In genomic region chr14:47876585-47876984, GRCm38 (mm10) we compare ENCODE assay signal across 23 mouse cellular contexts.
DNase-seq lines count a peak whose midpoint lies in the region; ATAC-seq and TF ChIP-seq lines count a peak whose summit lies in the region.
"Had no signal": no experiment of that assay in that cellular context is flagged by ENCODE, and none has a peak within 500 bp of the region (broad histone marks: within the 10 kb centered on the region; RNA-seq: fewer than 3 reads in every experiment).

No protein-coding gene starts in this region.

- H3K4me2 ChIP-seq in lung, embryonic 14.5 days: no peak overlapping the region
- H3K4me2 ChIP-seq: embryonic facial prominence, embryonic 15.5 days; forebrain, embryonic 15.5 days; heart, embryonic 15.5 days; hindbrain, embryonic 13.5 days had no signal

- WGBS in lung, embryonic 14.5 days: 42% methylated on average over 5 of the region's 5 CpGs
- WGBS in lung, adult 2 months: 26% methylated on average over 5 of the region's 5 CpGs

- TF ChIP-seq CTCF in lung, embryonic 14.5 days (IDR thresholded peaks at IDR 0.05; ENCODE audit: low read depth): no peak
- no peak for TF ChIP-seq CTCF in lung, adult 2 months (IDR thresholded peaks at IDR 0.05; ENCODE audit: insufficient read depth, low read length)

- TF ChIP-seq POLR2A in lung, adult 2 months (IDR thresholded peaks at IDR 0.05; ENCODE audit: borderline replicate concordance, extremely low read depth, low read depth, low read length): no peak

- DNase-seq in heart, adult 8-10 months (ENCODE audit: low spot score): peak; percentile 5
- no peak for DNase-seq in heart, postnatal 25 days (ENCODE audit: low spot score)
- peak; percentile 63 for DNase-seq in lung, embryonic 14.5 days
- DNase-seq in lung, adult 2 months: no peak
- peak; percentile 4 for DNase-seq in thymus, postnatal 0 days (ENCODE audit: low spot score)
- DNase-seq in thymus, postnatal 25 days: no peak
- no peak for DNase-seq in adrenal gland, adult 2 months
- DNase-seq: adrenal gland, postnatal 25 days; cerebellum, adult 18-20 months; cerebellum, adult 9-11 months; embryo, embryonic 11 days; gastrocnemius, postnatal 10 days; heart, postnatal 4 days had no signal

- no peaks in the 10 kb centered on the region for H3K36me3 ChIP-seq in lung, embryonic 14.5 days (ENCODE audit: insufficient read depth)
- H3K36me3 ChIP-seq: embryonic facial prominence, embryonic 15.5 days; forebrain, embryonic 10.5 days; forebrain, embryonic 15.5 days; heart, embryonic 15.5 days; hindbrain, embryonic 13.5 days had no signal

- H3K27me3 ChIP-seq in lung, embryonic 14.5 days (ENCODE audit: insufficient read depth, low read length): no peaks in the 10 kb centered on the region
- H3K27me3 ChIP-seq: CH12.LX; embryonic facial prominence, embryonic 15.5 days; forebrain, embryonic 15.5 days; heart, embryonic 15.5 days; hindbrain, embryonic 13.5 days; Patski had no signal

- H3K27ac ChIP-seq in lung, embryonic 14.5 days (ENCODE audit: low read depth): no peak overlapping the region
- H3K27ac ChIP-seq: embryonic facial prominence, embryonic 15.5 days; forebrain, embryonic 10.5 days; forebrain, embryonic 15.5 days; heart, embryonic 15.5 days; hindbrain, embryonic 13.5 days; hindbrain, postnatal 0 days had no signal

- no peak overlapping the region for H3K9ac ChIP-seq in lung, embryonic 14.5 days
- H3K9ac ChIP-seq: embryonic facial prominence, embryonic 15.5 days; forebrain, embryonic 15.5 days; heart, embryonic 15.5 days; hindbrain, embryonic 13.5 days had no signal

- no peak for ATAC-seq in lung, embryonic 14.5 days (ENCODE audit: insufficient read depth)
- ATAC-seq: activated CD4-positive, CD25-positive, alpha-beta regulatory T cell, adult 4 months; forebrain, embryonic 15.5 days; hindbrain, postnatal 0 days; Patski had no signal

- no peaks in the 10 kb centered on the region for H3K9me3 ChIP-seq in lung, embryonic 14.5 days (ENCODE audit: low read depth, low read length)
- H3K9me3 ChIP-seq: embryonic facial prominence, embryonic 15.5 days; forebrain, embryonic 10.5 days; forebrain, embryonic 15.5 days; heart, embryonic 15.5 days; hindbrain, embryonic 13.5 days had no signal

- no peaks in the 10 kb centered on the region for H3K4me1 ChIP-seq in lung, embryonic 14.5 days (ENCODE audit: insufficient read depth)
- no peaks in the 10 kb centered on the region for H3K4me1 ChIP-seq in lung, adult 2 months (ENCODE audit: control insufficient read depth, insufficient read depth, low read length)
- H3K4me1 ChIP-seq: embryonic facial prominence, embryonic 15.5 days; forebrain, embryonic 10.5 days; forebrain, embryonic 15.5 days; heart, embryonic 15.5 days; hindbrain, embryonic 13.5 days had no signal

- no peak overlapping the region for H3K4me3 ChIP-seq in lung, embryonic 14.5 days (ENCODE audit: low read depth, low read length)
- H3K4me3 ChIP-seq in lung, adult 2 months (replicated peaks; ENCODE audit: extremely low read depth, low read depth, low read length): no peak overlapping the region
- H3K4me3 ChIP-seq: embryonic facial prominence, embryonic 15.5 days; erythroblast, embryonic 14.5 days; forebrain, embryonic 10.5 days; forebrain, embryonic 15.5 days; heart, embryonic 15.5 days; hindbrain, embryonic 13.5 days had no signal

- intact Hi-C loops in heart, postnatal 25 days (cut with DNase I): no loop called here

Comparison
In these comparisons a context has a peak if more than half of its experiments do, and no peak if none do; other contexts are left out.
1. DNase-seq: peak in heart, adult 8-10 months (single experiment), lung, embryonic 14.5 days (single experiment) and thymus, postnatal 0 days (single experiment); none in heart, postnatal 25 days (single experiment), lung, adult 2 months (single experiment), thymus, postnatal 25 days (single experiment) and adrenal gland, adult 2 months (single experiment).